Mouse (Mus musculus) brain, embryonic 14.5 days (tissue): ENCODE data around the gene Nr2f2.

Experiments used
- CTCF ChIP-seq: fragments of 200-500 bp; IDR thresholded peaks from 2 replicates; pipeline ENCODE4 v1.5.1; 2012; ENCODE audit warnings: inconsistent platforms, mild to moderate bottlenecking, moderate library complexity, borderline replicate concordance; ENCODE audit not compliant: insufficient read depth, insufficient read length; ENCODE audit errors: extremely low read depth
- POLR2A ChIP-seq: fragments of 200-500 bp; IDR thresholded peaks from 2 replicates; pipeline ENCODE4 v1.6.1; 2012; ENCODE audit warnings: mild to moderate bottlenecking, inconsistent platforms, borderline replicate concordance; ENCODE audit not compliant: poor library complexity, insufficient read depth, insufficient read length, severe bottlenecking; ENCODE audit errors: extremely low read depth

- TF ChIP-seq CTCF (no peak), POLR2A (no peak)
Measured at GRCm38 (mm10) chr7:70410350-70410749, 43.8 kb upstream of the Nr2f2 start.
